Mouse (Mus musculus) left cerebral cortex, adult 2 months (tissue): ENCODE results near the gene Vti1a. TPM values are rescaled to one million over a fixed set of nuclear protein-coding genes. Genes with fewer than 3 reads are reported as not detected.

Experiments
- DNase-seq, 2 experiments: peaks; one replicate each; pipeline ENCODE4 v3.0.0; 2021 to 2022; ENCODE audit warnings: low spot score in 2 of 2, mixed read lengths in 1 of 2; ENCODE audit errors: extremely low spot score in 1 of 2
- H3K27ac ChIP-seq: fragments of 200-600 bp; 2 replicates; pipeline ENCODE4 v1.8.1; 2022
- H3K4me3 ChIP-seq: fragments of 200-600 bp; 2 replicates; pipeline ENCODE4 v1.8.1; 2022
- CTCF ChIP-seq: fragments of 200-600 bp; IDR thresholded peaks from 2 replicates; pipeline ENCODE4 v1.8.1; 2022; ENCODE audit warnings: antibody characterized with exemption, mild to moderate bottlenecking, moderate library complexity
- intact Hi-C: fragments of 180-260 bp; cut with DNase I; formaldehyde crosslinking; loops from one replicate; pipeline ENCODE4 v1.15.1; 2025
- total RNA-seq, 2 experiments: library from RNA; stranded (reverse); gene quantifications; 2 replicates each; pipeline ENCODE4 v1.2.3; 2021

The Vti1a gene
- total RNA-seq, 2 experiments from 2014 or later = 66.2 to 67.0 TPM

GRCm38 (mm10) chr19:55481308-55481707, 165.2 kb downstream of the Vti1a start:
- no peak overlapping the region for H3K27ac ChIP-seq
- intact Hi-C loops = no loop called here
- no peak for TF ChIP-seq CTCF
- DNase-seq = no peak
- H3K4me3 ChIP-seq = no peak overlapping the region

- H3K4me3 ChIP-seq = no peak overlapping the region
- no peak for TF ChIP-seq CTCF
- intact Hi-C loops = no loop called here
- no peak for DNase-seq
- H3K27ac ChIP-seq = no peak overlapping the region
These were observed 167.4 kb downstream of the Vti1a start for GRCm38 (mm10) chr19:55483526-55483925.

DNA sequence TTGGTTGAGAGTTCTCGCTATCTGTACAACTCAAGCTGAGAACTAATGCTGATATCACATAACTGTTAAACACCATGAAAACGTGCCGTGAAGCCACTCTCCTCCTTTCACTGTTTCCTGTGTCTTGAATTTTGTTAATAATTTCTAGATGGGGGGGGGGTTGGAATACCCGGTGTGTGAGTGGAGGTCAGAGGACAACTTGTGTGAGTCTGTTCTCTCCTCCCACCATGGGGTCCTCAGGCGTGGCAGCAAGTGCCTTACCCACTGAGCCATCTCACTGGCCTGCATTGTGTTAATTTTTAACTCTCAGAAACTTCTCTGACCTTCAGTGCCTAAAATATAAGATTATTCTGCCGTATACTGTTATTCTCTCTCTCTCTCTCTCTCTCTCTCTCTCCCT, 168.5 kb downstream of the Vti1a start:
- H3K27ac ChIP-seq = no peak overlapping the region
- no peak for DNase-seq
- intact Hi-C loops = no loop called here
- H3K4me3 ChIP-seq = no peak overlapping the region
- TF ChIP-seq CTCF = no peak

- no peak overlapping the region for H3K4me3 ChIP-seq
- no peak for DNase-seq
- intact Hi-C loops = no loop called here
These were observed 170.4 kb downstream of the Vti1a start for GRCm38 (mm10) chr19:55486473-55486872.

GRCm38 (mm10) chr19:55491126-55492076, 175.3 kb downstream of the Vti1a start:
- H3K27ac ChIP-seq = no peak overlapping the region
- TF ChIP-seq CTCF = no peak
- no peak for DNase-seq
- no peak overlapping the region for H3K4me3 ChIP-seq
- intact Hi-C loops = no loop called here

More at GRCm38 (mm10) chr19:55486473-55486872, 170.4 kb downstream of the Vti1a start:
- TF ChIP-seq CTCF = no peak
- no peak overlapping the region for H3K27ac ChIP-seq

- no peak for TF ChIP-seq CTCF
- no peak overlapping the region for H3K4me3 ChIP-seq
- H3K27ac ChIP-seq = no peak overlapping the region
- DNase-seq = no peak
- intact Hi-C loops = no loop called here
These were observed 180.2 kb downstream of the Vti1a start for GRCm38 (mm10) chr19:55496333-55496732.

GRCm38 (mm10) chr19:55499179-55499863, 183.2 kb downstream of the Vti1a start:
- Histone ChIP-seq H3K27ac (no peak overlapping the region), H3K4me3 (no peak overlapping the region)
- TF ChIP-seq CTCF = no peak
- no peak for DNase-seq
- intact Hi-C loops = no loop called here

DNA sequence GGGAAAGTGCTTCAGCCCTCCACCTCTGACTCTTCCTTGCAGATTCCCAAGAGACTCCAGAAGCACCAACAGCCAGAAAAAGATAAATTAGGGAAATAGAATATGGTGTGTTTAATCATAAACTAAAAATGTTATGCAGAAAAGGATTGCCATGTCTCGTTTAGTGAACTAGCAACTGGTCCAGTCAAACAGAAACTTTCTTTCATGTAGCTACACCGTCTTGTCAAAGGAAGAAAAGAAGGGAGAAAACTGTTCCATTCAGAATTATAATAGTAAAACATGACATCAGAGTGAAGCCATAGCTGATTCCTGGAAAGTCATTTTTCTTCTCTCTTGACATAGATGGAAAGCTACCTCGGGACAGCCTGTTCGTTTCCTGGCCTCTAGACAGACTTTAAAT, 185.9 kb downstream of the Vti1a start:
- no peak for DNase-seq
- H3K4me3 ChIP-seq = no peak overlapping the region
- no peak overlapping the region for H3K27ac ChIP-seq
- no peak for TF ChIP-seq CTCF
- intact Hi-C loops = no loop called here

DNA sequence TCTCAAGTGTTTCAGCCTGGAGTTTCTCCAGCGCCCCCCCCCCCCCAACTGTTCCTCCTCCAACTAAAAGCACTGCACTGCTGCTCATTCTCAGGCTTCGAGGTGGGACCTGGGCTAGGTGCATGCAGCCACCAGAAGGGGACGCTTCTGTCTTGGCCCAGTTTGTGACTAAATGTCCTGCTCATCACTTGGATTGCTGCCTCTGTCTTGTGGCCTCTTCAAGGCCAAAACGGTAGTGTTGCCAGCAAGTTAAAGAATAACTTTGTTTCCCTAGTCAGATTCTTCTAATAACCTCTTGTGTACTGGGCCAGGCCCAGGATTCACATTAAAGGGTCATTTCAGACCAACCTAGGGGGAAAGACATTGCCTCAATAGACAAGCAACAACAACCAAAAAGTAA, 187.7 kb downstream of the Vti1a start:
- TF ChIP-seq CTCF = no peak
- Histone ChIP-seq H3K4me3 (no peak overlapping the region), H3K27ac (no peak overlapping the region)
- intact Hi-C loops = no loop called here
- no peak for DNase-seq

- TF ChIP-seq CTCF = no peak
- no peak overlapping the region for H3K27ac ChIP-seq
- intact Hi-C loops = no loop called here
- DNase-seq = no peak
- H3K4me3 ChIP-seq = no peak overlapping the region
These were observed 191.7 kb downstream of the Vti1a start for GRCm38 (mm10) chr19:55507748-55508147.

- TF ChIP-seq CTCF = no peak
- H3K4me3 ChIP-seq = no peak overlapping the region
- no peak for DNase-seq
- intact Hi-C loops = no loop called here
- H3K27ac ChIP-seq = no peak overlapping the region
These were observed 192.1 kb downstream of the Vti1a start for GRCm38 (mm10) chr19:55508239-55508638.

DNA sequence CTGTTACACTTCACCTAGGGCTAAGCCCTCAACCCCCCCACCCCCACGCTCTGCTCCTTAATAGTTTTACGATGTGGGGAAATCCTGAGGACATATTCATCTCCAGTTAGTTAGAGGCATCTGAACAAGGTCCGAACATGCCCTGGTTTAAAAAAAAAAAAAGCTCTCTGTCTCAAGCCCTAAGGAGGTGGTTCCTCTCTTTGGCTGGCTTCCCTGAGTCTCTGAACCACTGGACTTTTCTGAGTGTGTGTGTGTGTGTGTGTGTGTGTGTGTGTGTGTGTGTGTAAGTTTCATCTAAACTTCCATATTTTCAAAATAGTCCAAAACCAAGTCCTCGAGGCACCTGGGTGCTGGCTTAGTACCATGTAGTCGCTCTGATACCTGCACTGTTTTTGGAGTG, 192.9 kb downstream of the Vti1a start:
- intact Hi-C loops = no loop called here
- H3K27ac ChIP-seq = no peak overlapping the region
- no peak for DNase-seq
- TF ChIP-seq CTCF = no peak
- H3K4me3 ChIP-seq = no peak overlapping the region
